Comparison of ENCODE assay signal across 9 mouse cellular contexts in genomic region chr5:123285174-123285573, GRCm38 (mm10). TPM values are rescaled to one million over a fixed set of nuclear protein-coding genes. Genes with fewer than 3 reads are reported as not detected.
DNase-seq lines count a peak whose midpoint lies in the region; ATAC-seq lines count a peak whose summit lies in the region.
"Had no signal": no experiment of that assay in that cellular context is flagged by ENCODE, and none has a peak within 500 bp of the region (broad histone marks: within the 10 kb centered on the region; RNA-seq: fewer than 3 reads in every experiment).

No protein-coding gene starts in this region.

- no peak overlapping the region for H3K27ac ChIP-seq in hindbrain, embryonic 11.5 days (ENCODE audit: low read depth, low read length)
- no peak overlapping the region for H3K27ac ChIP-seq in hindbrain, embryonic 16.5 days (ENCODE audit: low read depth, low read length)
- H3K27ac ChIP-seq: embryonic facial prominence, embryonic 13.5 days; limb, embryonic 12.5 days had no signal

- H3K27me3 ChIP-seq in hindbrain, embryonic 11.5 days (ENCODE audit: control insufficient read depth, insufficient read depth, low read length), result no peaks in the 10 kb centered on the region
- H3K27me3 ChIP-seq in hindbrain, embryonic 16.5 days (replicated peaks; ENCODE audit: control insufficient read depth, insufficient read depth, low read length), result no peaks in the 10 kb centered on the region
- H3K27me3 ChIP-seq: embryonic facial prominence, embryonic 13.5 days; limb, embryonic 12.5 days had no signal

- H3K9ac ChIP-seq in hindbrain, embryonic 11.5 days (ENCODE audit: low read depth, low read length), result no peak overlapping the region
- H3K9ac ChIP-seq in hindbrain, embryonic 16.5 days (ENCODE audit: low read depth, low read length), result no peak overlapping the region
- H3K9ac ChIP-seq: embryonic facial prominence, embryonic 13.5 days; limb, embryonic 12.5 days had no signal

- no peaks in the 10 kb centered on the region for H3K36me3 ChIP-seq in hindbrain, embryonic 11.5 days (ENCODE audit: control insufficient read depth, insufficient read depth, low read length)
- no peaks in the 10 kb centered on the region for H3K36me3 ChIP-seq in hindbrain, embryonic 16.5 days (ENCODE audit: control insufficient read depth, insufficient read depth, low read length)
- H3K36me3 ChIP-seq: embryonic facial prominence, embryonic 13.5 days; limb, embryonic 12.5 days had no signal

- H3K9me3 ChIP-seq in hindbrain, embryonic 11.5 days (ENCODE audit: control insufficient read depth, low read length), result no peaks in the 10 kb centered on the region
- H3K9me3 ChIP-seq in hindbrain, embryonic 16.5 days (ENCODE audit: control insufficient read depth, low read length), result no peaks in the 10 kb centered on the region

- no peak overlapping the region for H3K4me3 ChIP-seq in hindbrain, embryonic 11.5 days (ENCODE audit: low read depth, low read length)
- H3K4me3 ChIP-seq in hindbrain, embryonic 16.5 days (ENCODE audit: low read length), result no peak overlapping the region
- H3K4me3 ChIP-seq: embryonic facial prominence, embryonic 13.5 days; limb, embryonic 12.5 days had no signal

- peak; percentile 52 for DNase-seq in hindbrain, embryonic 11.5 days (ENCODE audit: low spot score)
- DNase-seq in urinary bladder, postnatal 25 days (ENCODE audit: low spot score), result peak; percentile 16
- no peak for DNase-seq in urinary bladder, postnatal 10 days (ENCODE audit: low spot score)
- peak; percentile 35 for DNase-seq in layer of hippocampus, adult 9-11 months
- peak; percentile 61 to 72 for DNase-seq in right cerebral cortex, adult 2 months (ENCODE audit: low spot score in 2 of 2)

- 42% methylated on average over 8 of the region's 8 CpGs for WGBS in hindbrain, embryonic 11.5 days
- 35% methylated on average over 8 of the region's 8 CpGs for whole genome bisulfite sequencing in hindbrain, embryonic 16.5 days

- no peak for ATAC-seq in hindbrain, embryonic 11.5 days (ENCODE audit: low FRiP score)
- ATAC-seq in hindbrain, embryonic 16.5 days, result no peak
- ATAC-seq in common myeloid progenitor, adult 5-6 weeks (replicated peaks; ENCODE audit: low read depth, poor library complexity, severe bottlenecking), result peak; percentile 71

- H3K4me2 ChIP-seq in hindbrain, embryonic 11.5 days (replicated peaks; ENCODE audit: low read depth, low read length), result no peak overlapping the region
- H3K4me2 ChIP-seq in hindbrain, embryonic 16.5 days (ENCODE audit: low read length), result no peak overlapping the region
- H3K4me2 ChIP-seq: embryonic facial prominence, embryonic 13.5 days; limb, embryonic 12.5 days had no signal

- H3K4me1 ChIP-seq in hindbrain, embryonic 11.5 days (replicated peaks; ENCODE audit: control insufficient read depth, insufficient read depth, low read length), result no peaks in the 10 kb centered on the region
- H3K4me1 ChIP-seq in hindbrain, embryonic 16.5 days (ENCODE audit: control insufficient read depth, insufficient read depth, low read depth, low read length), result 0 out of 2 replicates have a peak, but pooled peaks cover 2% of the 10 kb centered on the region
- H3K4me1 ChIP-seq: embryonic facial prominence, embryonic 13.5 days; limb, embryonic 12.5 days had no signal

RNA-seq across cellular contexts. Expression of gene Wdr66, which starts 33.3 kb away (rescaled TPM):
- polyA plus RNA-seq in hindbrain, embryonic 11.5 days (2014; fragmentation: Nextera tagmentation; extraction: Ambion mirVana), result 5.6 and 8.6 TPM in 2 replicates
- polyA plus RNA-seq in hindbrain, embryonic 16.5 days (2015; fragmentation: Nextera tagmentation; extraction: Ambion mirVana), result 1.1 and 1.4 TPM in 2 replicates
- not detected in 2 replicates for total RNA-seq in common myeloid progenitor, adult 5-6 weeks (2017)

RNA-seq across cellular contexts. Expression of gene Bcl7a, which starts 58.5 kb away (rescaled TPM):
- 56.8 and 63.7 TPM in 2 replicates for polyA plus RNA-seq in hindbrain, embryonic 11.5 days (2014; fragmentation: Nextera tagmentation; extraction: Ambion mirVana)
- 31.1 and 36.7 TPM in 2 replicates for polyA plus RNA-seq in hindbrain, embryonic 16.5 days (2015; fragmentation: Nextera tagmentation; extraction: Ambion mirVana)
- 18.9 and 19.4 TPM in 2 replicates for total RNA-seq in common myeloid progenitor, adult 5-6 weeks (2017)
